Mouse (Mus musculus) heart, embryonic 15.5 days (tissue): Measurements from ENCODE around the gene Dnah2. TPM values are rescaled to one million over a fixed set of nuclear protein-coding genes. Genes with fewer than 3 reads are reported as not detected.
A peak's percentile ranks its signal among the peaks of the same experiment; 100 is the strongest.

Source experiments
- ATAC-seq: fragments of 200-750 bp; cut with Nextera tagmentation; replicated peaks from 2 replicates; pipeline ENCODE4 v1.8.0; 2017; ENCODE audit warnings: low read depth, moderate TSS enrichment; ENCODE audit not compliant: insufficient number of reproducible peaks, insufficient read depth, low FRiP score
- H3K27ac ChIP-seq: fragments of 300-500 bp; sonication (generic); 2 replicates; pipeline ENCODE4 v1.5.1; 2015; ENCODE audit warnings: mild to moderate bottlenecking, inconsistent platforms
- H3K27me3 ChIP-seq: fragments of 300-500 bp; sonication (generic); 2 replicates; pipeline ENCODE4 v1.6.1; 2015; ENCODE audit warnings: inconsistent platforms
- H3K36me3 ChIP-seq: fragments of 300-500 bp; sonication (generic); 2 replicates; pipeline ENCODE4 v1.6.1; 2015; ENCODE audit warnings: mild to moderate bottlenecking, inconsistent platforms
- H3K4me1 ChIP-seq: fragments of 300-500 bp; sonication (generic); replicated peaks from 2 replicates; pipeline ENCODE4 v1.6.1; 2015; ENCODE audit warnings: inconsistent platforms
- H3K4me2 ChIP-seq: fragments of 300-500 bp; sonication (generic); 2 replicates; pipeline ENCODE4 v1.6.1; 2015; ENCODE audit warnings: inconsistent platforms, mild to moderate bottlenecking, moderate library complexity
- H3K4me3 ChIP-seq: fragments of 300-500 bp; sonication (generic); 2 replicates; pipeline ENCODE4 v1.5.1; 2015; ENCODE audit warnings: mild to moderate bottlenecking, inconsistent platforms
- H3K9ac ChIP-seq: fragments of 300-500 bp; sonication (generic); 2 replicates; pipeline ENCODE4 v1.6.1; 2015; ENCODE audit warnings: mild to moderate bottlenecking, inconsistent platforms
- H3K9me3 ChIP-seq: fragments of 300-500 bp; sonication (generic); replicated peaks from 2 replicates; pipeline ENCODE4 v1.6.1; 2016; ENCODE audit warnings: inconsistent platforms
- WGBS: fragments of 180-500 bp; shearing (Covaris S2); methylation state at CpG from one replicate; pipeline ENCODE4 v1.1.7; 2015; ENCODE audit warnings: mixed read lengths; 5-methylcytosine and 5-hydroxymethylcytosine counted together
- polyA plus RNA-seq: library from polyadenylated mRNA; unstranded; fragments of >200 nt; fragmentation: Nextera tagmentation; extraction: Ambion mirVana; gene quantifications from 2 replicates; pipeline ENCODE4 v1.2.1, GENCODE M21; 2015

Dnah2 gene
- polyA plus RNA-seq, 1 experiment from 2014 or later, result 0.21 TPM

GRCm38 (mm10) chr11:69461568-69461967 is 87.3 kb downstream of the Dnah2 start:
- ATAC-seq, result no peak
- no peaks in the 10 kb centered on the region for H3K36me3 ChIP-seq
- H3K27me3 ChIP-seq, result no peaks in the 10 kb centered on the region
- H3K9ac ChIP-seq, result no peak overlapping the region
- no peaks in the 10 kb centered on the region for H3K9me3 ChIP-seq
- no peak overlapping the region for H3K27ac ChIP-seq
- H3K4me2 ChIP-seq, result no peak overlapping the region
- 14% methylated on average over 5 of the region's 5 CpGs for WGBS
- peaks cover 22% of the 10 kb centered on the region for H3K4me1 ChIP-seq
- no peak overlapping the region for H3K4me3 ChIP-seq

- no peaks in the 10 kb centered on the region for H3K9me3 ChIP-seq
- ATAC-seq, result no peak
- no peak overlapping the region for H3K9ac ChIP-seq
- WGBS, result 56% methylated on average over 4 of the region's 4 CpGs
- no peak overlapping the region for H3K4me3 ChIP-seq
- no peak overlapping the region for H3K27ac ChIP-seq
- H3K4me2 ChIP-seq, result no peak overlapping the region
- no peaks in the 10 kb centered on the region for H3K27me3 ChIP-seq
- no peaks in the 10 kb centered on the region for H3K36me3 ChIP-seq
- peaks cover 25% of the 10 kb centered on the region for H3K4me1 ChIP-seq
Measured at GRCm38 (mm10) chr11:69459883-69460282, 89.0 kb downstream of the Dnah2 start.

- Histone ChIP-seq H3K27ac (peak overlapping the region; percentile 69), H3K36me3 (no peaks in the 10 kb centered on the region), H3K9ac (no peak overlapping the region), H3K4me2 (no peak overlapping the region), H3K9me3 (no peaks in the 10 kb centered on the region), H3K27me3 (no peaks in the 10 kb centered on the region), H3K4me3 (no peak overlapping the region), H3K4me1 (peaks cover 38% of the 10 kb centered on the region)
- 17% methylated on average over 6 of the region's 6 CpGs for WGBS
- peak; percentile 59 for ATAC-seq
Measured at GRCm38 (mm10) chr11:69457006-69457579, 91.8 kb downstream of the Dnah2 start.

- H3K9ac ChIP-seq, result peak overlapping the region; percentile 5; the same call in 1 of the 2 replicates
- no peaks in the 10 kb centered on the region for H3K36me3 ChIP-seq
- peaks cover 33% of the 10 kb centered on the region for H3K4me1 ChIP-seq
- no peaks in the 10 kb centered on the region for H3K27me3 ChIP-seq
- H3K9me3 ChIP-seq, result no peaks in the 10 kb centered on the region
- H3K4me3 ChIP-seq, result peak overlapping the region; percentile 36
- peak overlapping the region; percentile 57 for H3K4me2 ChIP-seq
- WGBS, result 29% methylated on average over 23 of the region's 23 CpGs
- ATAC-seq, result peak; percentile 67
- peak overlapping the region; percentile 76 for H3K27ac ChIP-seq
Measured at GRCm38 (mm10) chr11:69452114-69452867, 96.6 kb downstream of the Dnah2 start.

- H3K9me3 ChIP-seq, result no peaks in the 10 kb centered on the region
- no peak overlapping the region for H3K9ac ChIP-seq
- H3K4me2 ChIP-seq, result no peak overlapping the region
- no peak for ATAC-seq
- H3K27me3 ChIP-seq, result no peaks in the 10 kb centered on the region
- H3K36me3 ChIP-seq, result no peaks in the 10 kb centered on the region
- no peak overlapping the region for H3K27ac ChIP-seq
- peaks cover 13% of the 10 kb centered on the region for H3K4me1 ChIP-seq
- no peak overlapping the region for H3K4me3 ChIP-seq
- WGBS, result 90% methylated on average over 7 of the region's 7 CpGs
Measured at GRCm38 (mm10) chr11:69447299-69447698, 101.6 kb downstream of the Dnah2 start.

- ATAC-seq, result peak; percentile 31; the same call in 1 of the 2 replicates
- H3K4me3 ChIP-seq, result no peak overlapping the region
- H3K9ac ChIP-seq, result no peak overlapping the region
- H3K4me2 ChIP-seq, result no peak overlapping the region
- no peaks in the 10 kb centered on the region for H3K27me3 ChIP-seq
- H3K27ac ChIP-seq, result peak overlapping the region; percentile 31; the same call in 1 of the 2 replicates
- no peaks in the 10 kb centered on the region for H3K36me3 ChIP-seq
- H3K4me1 ChIP-seq, result 0 out of 2 replicates have a peak, but pooled peaks cover 3% of the 10 kb centered on the region
- no peaks in the 10 kb centered on the region for H3K9me3 ChIP-seq
- 29% methylated on average over 5 of the region's 5 CpGs for WGBS
Measured at GRCm38 (mm10) chr11:69443328-69443727, 105.6 kb downstream of the Dnah2 start.

GRCm38 (mm10) chr11:69437291-69437690 is 111.6 kb downstream of the Dnah2 start:
- Histone ChIP-seq H3K4me2 (no peak overlapping the region), H3K36me3 (no peaks in the 10 kb centered on the region), H3K27me3 (no peaks in the 10 kb centered on the region), H3K4me3 (no peak overlapping the region), H3K27ac (no peak overlapping the region), H3K9ac (no peak overlapping the region), H3K9me3 (no peaks in the 10 kb centered on the region), H3K4me1 (peaks cover 1% of the 10 kb centered on the region; the same call in 1 of the 2 replicates)
- no peak for ATAC-seq
- WGBS, result 45% methylated on average over 3 of the region's 3 CpGs

GRCm38 (mm10) chr11:69433189-69433588 is 115.7 kb downstream of the Dnah2 start:
- WGBS, result 58% methylated on average over 6 of the region's 6 CpGs
- Histone ChIP-seq H3K4me1 (peaks cover 9% of the 10 kb centered on the region), H3K9me3 (no peaks in the 10 kb centered on the region), H3K36me3 (no peaks in the 10 kb centered on the region), H3K27me3 (no peaks in the 10 kb centered on the region), H3K4me3 (no peak overlapping the region), H3K9ac (no peak overlapping the region), H3K4me2 (no peak overlapping the region), H3K27ac (no peak overlapping the region)
- ATAC-seq, result no peak

- H3K36me3 ChIP-seq, result no peaks in the 10 kb centered on the region
- no peak for ATAC-seq
- H3K27me3 ChIP-seq, result no peaks in the 10 kb centered on the region
- no peak overlapping the region for H3K9ac ChIP-seq
- no peaks in the 10 kb centered on the region for H3K9me3 ChIP-seq
- no peak overlapping the region for H3K4me2 ChIP-seq
- H3K27ac ChIP-seq, result no peak overlapping the region
- H3K4me1 ChIP-seq, result peaks cover 9% of the 10 kb centered on the region
- H3K4me3 ChIP-seq, result no peak overlapping the region
- 68% methylated on average over 11 of the region's 11 CpGs for WGBS
Measured at GRCm38 (mm10) chr11:69432640-69432982, 116.3 kb downstream of the Dnah2 start.

GRCm38 (mm10) chr11:69431829-69432639 is 116.9 kb downstream of the Dnah2 start:
- peaks cover 9% of the 10 kb centered on the region for H3K4me1 ChIP-seq
- peak; percentile 76 for ATAC-seq
- no peaks in the 10 kb centered on the region for H3K9me3 ChIP-seq
- no peak overlapping the region for H3K9ac ChIP-seq
- WGBS, result 35% methylated on average over 11 of the region's 11 CpGs
- H3K36me3 ChIP-seq, result no peaks in the 10 kb centered on the region
- H3K4me3 ChIP-seq, result no peak overlapping the region
- H3K4me2 ChIP-seq, result no peak overlapping the region
- H3K27me3 ChIP-seq, result no peaks in the 10 kb centered on the region
- no peak overlapping the region for H3K27ac ChIP-seq

- Histone ChIP-seq H3K27me3 (no peaks in the 10 kb centered on the region), H3K9ac (no peak overlapping the region)
- no peak for ATAC-seq
Measured at GRCm38 (mm10) chr11:69430631-69431030, 118.3 kb downstream of the Dnah2 start.

More at GRCm38 (mm10) chr11:69430631-69431030, 118.3 kb downstream of the Dnah2 start:
- no peaks in the 10 kb centered on the region for H3K9me3 ChIP-seq
- no peak overlapping the region for H3K4me3 ChIP-seq
- no peaks in the 10 kb centered on the region for H3K36me3 ChIP-seq
- H3K4me2 ChIP-seq, result no peak overlapping the region
- H3K4me1 ChIP-seq, result peaks cover 9% of the 10 kb centered on the region
- H3K27ac ChIP-seq, result no peak overlapping the region
- 86% methylated on average over 15 of the region's 15 CpGs for WGBS
